Mouse (Mus musculus): Measurements from ENCODE around the gene Zfp507.

DNA sequence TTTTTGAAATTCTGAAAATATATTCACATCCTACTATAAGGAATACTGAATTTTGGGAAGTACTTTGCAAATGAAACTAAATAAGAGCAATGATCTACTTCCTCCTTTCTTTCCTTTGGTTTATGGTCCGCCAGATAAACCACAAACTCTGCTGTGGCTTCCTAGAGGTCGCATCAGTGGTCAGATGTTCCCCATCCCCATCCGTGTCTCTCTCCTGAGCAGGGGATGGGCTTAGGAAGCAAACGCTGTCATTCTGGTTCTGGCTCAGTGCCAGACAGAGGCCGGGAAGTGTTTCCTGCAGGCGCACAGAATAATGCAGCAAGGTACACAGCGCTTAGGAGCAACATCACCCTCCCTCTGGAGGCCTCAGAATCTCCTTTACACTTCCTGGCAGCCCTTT is 6.7 kb downstream of the Zfp507 start:
- TF ChIP-seq CTCF (IDR thresholded peaks at IDR 0.05; ENCODE audit: low read depth, low read length) (no peak), POLR2A (IDR thresholded peaks at IDR 0.05; ENCODE audit: borderline replicate concordance, low read depth, low read length) (no peak)

All from bone marrow macrophage, adult 2 months (primary cell).